Mouse (Mus musculus): ENCODE measurements at regions not wholly inside any gene's neighbourhood (a gene's known extent, or its start where the extent isn't known, plus 50 kb on each side); places are given as distances from the start of the nearest gene placed in this dataset.

DNA sequence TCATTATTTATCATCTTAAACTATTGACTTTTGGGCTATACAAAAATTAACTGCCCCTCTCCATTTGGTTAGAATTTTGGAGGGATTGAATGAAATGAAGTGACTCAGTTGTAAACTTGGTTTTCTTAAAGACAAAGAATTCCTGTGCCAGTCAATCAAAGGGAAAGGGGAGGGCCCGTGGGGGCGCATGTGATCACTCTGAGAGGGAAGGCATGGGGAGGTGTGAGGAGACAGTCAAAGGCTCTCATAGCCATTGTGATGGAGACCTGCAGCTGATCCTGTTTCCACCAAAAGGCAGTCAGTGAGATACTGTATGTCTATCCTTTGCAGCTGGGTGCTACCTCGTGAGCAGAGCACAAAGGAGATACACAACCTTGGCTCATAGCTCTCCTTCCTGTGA is 156.6 kb upstream of the Slc24a2 start:
- no peak for DNase-seq (ENCODE audit: low spot score in 2 of 2)

DNA sequence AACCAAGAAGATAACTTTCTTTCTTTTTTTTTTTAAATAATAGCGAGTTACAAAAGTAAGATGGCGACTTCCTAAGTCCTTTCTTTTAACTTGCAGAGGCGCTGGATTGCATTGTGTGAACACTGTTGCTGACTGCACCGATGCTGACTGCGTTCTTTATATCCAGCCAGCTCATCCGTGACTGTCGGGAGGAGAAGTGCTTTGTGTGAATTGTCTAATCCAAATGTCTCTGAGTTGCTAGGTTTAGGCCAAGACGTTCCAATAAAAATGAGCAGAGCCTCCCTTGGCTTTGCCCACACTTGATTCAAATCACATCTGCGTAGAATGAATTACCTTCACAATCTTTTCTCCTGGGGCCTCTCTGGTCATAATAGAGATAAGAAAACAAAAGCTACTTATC is 156.0 kb upstream of the Slc24a2 start:
- no peak for DNase-seq (ENCODE audit: low spot score in 2 of 2)

DNA sequence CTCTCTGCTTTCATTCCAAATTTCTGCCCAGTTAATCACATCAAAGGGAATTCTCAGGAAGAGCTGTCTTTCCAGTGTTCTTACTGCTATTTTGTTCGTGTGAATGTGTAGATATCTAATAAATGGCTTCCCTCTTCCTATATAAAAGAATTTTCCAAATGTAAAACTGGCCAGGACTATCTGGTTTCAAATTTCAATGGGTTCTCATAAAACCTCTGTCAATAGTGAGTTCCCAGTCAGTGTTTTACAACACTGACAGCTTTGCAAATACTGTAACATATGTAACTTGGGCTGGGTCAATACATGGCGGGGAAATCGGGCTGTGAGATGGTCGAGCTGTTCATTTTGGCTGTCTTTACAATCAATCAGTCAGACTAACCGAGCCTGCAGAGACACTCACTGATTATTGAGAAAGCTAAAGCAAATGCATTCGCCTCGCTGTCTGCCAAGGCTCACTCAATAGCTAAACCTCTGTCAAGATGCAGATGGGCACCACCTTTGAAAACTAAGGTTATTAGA is 155.0 kb upstream of the Slc24a2 start:
- DNase-seq (ENCODE audit: low spot score in 2 of 2) = no peak

DNA sequence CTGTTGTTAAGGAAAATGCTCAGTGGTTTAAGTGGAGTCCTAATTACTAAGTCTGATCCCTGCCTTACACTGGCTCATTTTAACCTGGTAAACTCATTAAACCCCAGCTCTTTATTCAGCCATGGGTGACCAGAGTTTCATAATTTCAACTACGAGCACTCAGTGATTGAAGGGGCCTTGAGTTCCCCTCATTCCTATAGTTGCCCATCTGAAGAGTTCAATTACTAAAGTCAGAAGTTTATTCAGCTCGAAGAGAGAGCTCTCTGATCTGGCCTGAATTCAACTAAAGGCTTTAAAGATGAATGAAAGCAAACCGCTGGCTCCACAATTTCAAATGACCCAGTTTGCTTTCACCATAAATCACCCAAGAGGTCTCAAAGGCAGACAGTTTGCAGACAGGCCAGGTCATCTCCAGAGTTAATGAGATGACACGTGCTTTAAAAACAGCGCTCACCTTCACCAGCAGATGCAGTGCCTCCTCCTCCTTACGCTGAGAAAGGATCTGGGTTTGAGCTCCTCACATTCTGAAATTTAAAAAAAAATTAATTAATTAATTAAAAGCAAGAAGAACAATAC is 154.3 kb upstream of the Slc24a2 start:
- no peak for DNase-seq (ENCODE audit: low spot score in 2 of 2)

DNA sequence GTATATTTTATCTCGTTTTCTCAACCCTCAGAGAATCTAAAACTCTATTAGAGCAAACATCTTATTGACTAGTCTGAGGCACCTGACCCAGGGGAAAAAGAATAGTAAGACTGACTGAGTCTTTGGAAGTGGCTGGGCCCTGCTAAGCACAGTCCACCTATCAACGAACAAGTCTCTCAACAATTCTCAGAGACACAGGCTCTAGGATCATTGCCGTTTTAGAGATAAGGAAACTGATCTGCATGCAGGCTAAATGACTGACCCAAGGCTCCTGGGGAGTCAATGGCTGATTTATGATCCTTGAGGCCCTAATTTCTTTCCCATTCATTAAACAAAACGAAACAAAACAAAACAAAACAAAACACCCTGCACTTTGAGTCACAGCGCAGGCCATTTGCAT is 150.4 kb upstream of the Slc24a2 start:
- no peak for DNase-seq (ENCODE audit: low spot score in 2 of 2)

DNA sequence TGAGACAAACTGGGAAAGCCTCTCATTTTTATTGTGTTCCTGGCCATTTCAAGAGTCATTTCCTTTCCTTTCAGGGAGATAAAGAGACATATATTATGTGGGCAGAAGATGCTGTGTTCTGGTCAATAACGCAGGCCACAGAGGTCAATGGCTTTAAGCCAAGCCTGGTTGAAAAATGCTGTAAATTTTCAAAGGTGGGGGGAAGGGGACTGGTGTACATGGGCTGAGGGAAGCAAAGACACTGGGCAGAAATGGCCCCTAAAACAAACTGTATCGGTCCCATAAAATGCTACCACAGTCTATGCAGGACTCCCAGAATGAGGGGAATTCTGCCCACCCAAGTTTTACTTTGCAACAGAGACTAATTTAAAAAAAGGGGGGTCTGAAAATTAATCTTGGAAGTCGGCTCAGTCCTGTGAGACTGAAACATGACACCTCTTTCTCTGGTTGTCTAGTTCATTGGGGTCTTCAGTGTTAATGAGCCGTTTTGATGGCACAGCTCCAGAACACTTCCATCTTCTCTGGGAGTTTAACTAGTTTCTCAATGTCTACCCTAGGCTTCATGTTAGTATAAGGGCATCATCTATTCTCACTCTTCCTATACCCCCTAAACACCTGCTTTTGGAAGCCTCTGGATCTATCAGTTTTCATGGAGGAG is 149.4 kb upstream of the Slc24a2 start:
- DNase-seq (ENCODE audit: low spot score in 2 of 2) = no peak

DNA sequence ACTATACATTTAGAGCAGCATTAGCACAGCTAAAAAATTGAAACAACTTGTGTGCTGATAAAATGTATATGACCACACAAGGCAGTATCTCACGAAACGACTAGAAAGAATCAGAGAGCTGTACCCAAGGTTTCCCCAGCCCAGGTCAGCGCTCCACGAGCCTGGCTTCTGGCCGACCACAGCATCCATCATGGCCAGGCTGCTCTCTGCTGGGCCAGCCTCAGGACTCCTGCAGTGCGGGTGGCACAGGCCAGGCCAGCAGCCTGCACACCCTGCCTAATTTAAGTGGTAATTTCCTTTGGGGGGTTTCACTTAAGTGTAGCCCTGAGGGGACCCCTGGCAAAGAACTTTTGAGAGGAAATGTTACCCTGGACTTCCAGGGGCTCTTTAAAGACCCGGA is 141.7 kb upstream of the Slc24a2 start:
- no peak for DNase-seq (ENCODE audit: low spot score in 2 of 2)

DNA sequence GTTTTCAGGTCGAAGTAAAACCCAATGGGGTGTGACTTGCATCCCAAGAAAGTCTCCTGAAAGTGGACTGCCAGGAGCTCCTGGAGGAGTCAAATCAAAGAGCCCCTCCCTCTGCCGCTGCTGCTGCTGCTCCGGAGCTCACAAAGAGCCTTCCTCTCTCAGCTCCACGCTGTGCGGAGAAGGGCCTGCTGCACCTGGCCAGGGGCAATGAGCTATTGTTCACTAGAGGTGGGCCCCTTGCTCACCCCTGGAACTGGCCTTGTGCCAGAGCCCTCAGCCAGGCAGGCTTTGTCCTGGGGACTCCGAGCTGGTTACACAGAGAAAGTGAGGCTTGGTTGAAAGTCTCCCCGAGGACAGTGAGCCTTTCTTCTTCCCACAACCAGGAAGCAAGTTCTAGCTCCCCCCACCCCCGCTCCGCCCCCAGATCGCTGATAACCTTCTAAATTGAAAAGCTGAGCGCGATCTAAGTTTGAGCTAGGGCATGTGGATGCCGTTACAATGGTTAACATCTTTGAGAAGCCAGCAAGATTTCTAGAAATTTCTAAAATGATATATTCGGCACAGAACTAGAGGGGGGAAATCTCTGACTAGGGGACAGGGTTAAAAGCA is 139.5 kb upstream of the Slc24a2 start:
- DNase-seq (ENCODE audit: low spot score in 2 of 2) = peak in 1 of 2 experiments; percentile 12

DNA sequence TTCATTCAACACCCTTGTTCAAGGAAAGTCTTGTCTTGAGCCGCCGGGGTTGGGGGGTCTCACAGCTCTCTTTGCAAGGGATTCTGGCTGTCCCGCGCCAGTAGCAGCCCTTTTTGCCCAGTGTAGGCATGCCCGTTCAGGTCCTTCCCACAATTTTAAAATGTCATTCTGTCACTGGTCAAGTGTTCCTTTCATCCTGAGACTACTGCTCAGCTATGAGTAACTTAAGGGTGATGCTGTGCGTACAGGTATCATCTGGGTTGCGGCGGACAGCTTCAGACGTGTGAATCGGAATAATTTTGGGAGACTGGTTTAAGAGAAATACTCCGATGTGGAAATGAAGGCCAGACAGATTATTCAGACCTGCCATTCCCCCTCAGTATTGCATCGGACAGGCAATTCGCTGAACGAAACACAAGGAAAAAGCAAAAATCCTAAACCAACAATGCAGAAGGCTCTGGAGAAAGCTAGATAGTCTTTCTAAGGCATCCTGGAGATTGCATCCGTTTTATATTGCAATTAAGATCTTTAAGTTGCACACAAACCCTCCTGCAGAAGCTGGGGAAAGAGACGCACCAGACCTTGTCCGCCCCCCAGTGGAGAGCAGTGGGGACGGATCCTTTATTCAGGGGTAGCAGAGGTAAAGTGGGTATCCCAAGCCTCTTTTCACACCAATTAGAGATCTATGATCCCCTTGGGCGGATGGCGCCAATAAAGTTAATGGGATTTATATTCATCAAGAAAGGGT is 138.3 kb upstream of the Slc24a2 start:
- DNase-seq (ENCODE audit: low spot score in 2 of 2) = peak; percentile 13 to 19

DNA sequence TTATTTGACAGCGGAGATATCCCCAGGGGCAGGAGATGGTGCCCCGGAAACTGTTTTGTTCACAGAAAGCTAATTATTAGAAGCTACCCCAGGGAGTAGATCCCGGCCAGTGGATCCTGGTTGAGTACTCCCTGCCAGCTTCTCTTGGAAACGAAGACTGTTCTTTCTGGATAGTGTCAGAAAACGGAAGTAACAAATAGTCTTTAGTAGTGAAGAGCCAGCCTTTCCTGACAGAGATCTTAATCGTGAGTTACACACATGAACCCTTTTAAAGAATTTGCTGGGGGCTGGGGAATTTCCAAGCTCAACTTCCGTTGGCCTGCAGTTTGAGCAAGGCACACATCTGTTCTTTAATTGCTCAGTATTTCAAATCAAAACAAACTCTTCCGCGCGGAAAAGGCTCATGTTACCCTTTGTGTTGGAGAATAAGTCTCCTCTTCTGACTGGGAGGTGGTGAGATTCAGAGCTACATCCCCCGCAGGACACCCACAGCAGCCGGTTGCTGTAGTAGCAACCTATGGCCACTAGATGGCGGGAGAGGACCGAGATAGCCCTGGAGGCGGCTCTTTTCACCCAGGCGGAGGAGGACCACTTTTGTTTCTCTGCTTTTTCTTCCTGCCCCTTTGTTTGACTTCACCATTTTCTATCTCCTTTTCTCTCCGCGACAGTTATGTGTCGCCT is 137.6 kb upstream of the Slc24a2 start:
- DNase-seq (ENCODE audit: low spot score in 2 of 2) = peak; percentile 59 to 61

DNA sequence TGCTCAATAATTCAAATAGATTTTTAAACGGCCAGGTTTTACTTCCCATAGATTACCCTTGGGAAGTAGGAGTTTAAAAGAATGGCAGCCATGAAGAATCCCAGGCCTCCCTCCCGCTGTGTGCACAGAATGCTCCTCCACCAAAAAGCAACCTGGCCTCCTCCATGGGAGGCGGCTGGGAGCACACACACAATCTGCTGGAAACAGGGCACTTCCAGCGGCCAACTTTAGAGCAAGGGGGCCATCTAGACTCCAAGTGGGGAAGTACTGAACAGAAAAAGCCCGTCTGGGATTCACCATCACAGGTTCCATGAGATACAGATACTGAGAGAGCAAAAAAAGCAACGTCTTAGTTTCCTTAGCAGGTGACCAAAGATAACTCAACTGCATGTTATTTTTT is 131.9 kb upstream of the Slc24a2 start:
- DNase-seq (ENCODE audit: low spot score in 2 of 2) = no peak

DNA sequence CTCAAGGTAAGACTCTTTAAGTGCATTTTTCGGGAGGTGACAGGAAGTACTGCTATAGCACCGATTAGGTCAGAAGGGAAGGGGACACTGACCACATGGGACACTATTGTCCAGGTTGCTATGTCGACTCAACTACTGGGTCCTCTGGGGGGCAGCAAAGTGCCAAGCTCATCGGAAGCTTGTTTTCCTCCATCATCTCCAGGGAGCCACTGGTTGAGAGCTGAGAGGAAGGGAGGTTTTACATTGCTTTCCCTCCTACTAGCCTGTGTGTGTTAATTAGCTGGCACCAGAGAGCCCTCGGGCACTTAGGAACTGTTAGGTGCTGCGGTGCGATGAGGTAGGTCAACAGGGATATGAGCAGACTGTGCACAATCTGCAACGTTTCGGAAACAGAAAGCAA is 129.2 kb upstream of the Slc24a2 start:
- DNase-seq (ENCODE audit: low spot score in 2 of 2) = no peak

DNA sequence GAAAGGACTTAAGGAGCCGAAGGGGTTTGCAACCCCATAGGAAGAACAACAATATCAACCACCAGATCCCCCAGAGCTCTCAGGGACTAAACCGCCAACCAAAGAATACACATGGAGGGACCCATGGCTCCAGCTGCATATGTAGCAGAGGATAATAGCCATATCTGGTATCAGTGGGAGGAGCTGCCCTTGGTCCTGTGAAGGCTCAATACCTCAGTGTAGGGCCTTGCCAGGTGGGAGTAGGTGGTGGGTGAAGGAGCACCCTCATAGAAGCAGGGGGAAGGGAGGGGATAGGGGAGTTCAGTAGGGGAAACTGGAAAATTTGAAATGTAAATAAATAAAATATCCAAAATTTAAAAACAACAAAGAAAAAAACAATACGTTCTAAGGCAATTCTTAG is 128.7 kb upstream of the Slc24a2 start:
- DNase-seq (ENCODE audit: low spot score in 2 of 2) = no peak

DNA sequence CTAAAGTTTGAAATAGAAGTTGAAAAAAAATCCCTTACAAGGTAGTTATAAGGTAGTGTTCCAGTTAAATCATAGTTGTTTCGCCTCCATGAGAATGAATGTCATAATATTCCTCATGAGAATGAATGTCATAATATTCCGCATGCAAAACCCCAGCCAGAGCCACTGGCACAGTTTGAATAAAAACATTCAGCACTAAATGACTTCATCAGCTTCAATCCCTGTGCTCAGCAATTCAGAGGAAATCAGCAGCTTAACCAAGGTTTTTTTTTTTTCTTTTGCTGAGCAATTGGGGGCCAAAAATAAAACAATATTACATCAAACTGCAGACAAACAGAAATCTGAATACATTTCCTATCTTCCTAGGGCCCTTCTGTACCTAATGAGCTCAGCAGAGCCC is 102.7 kb upstream of the Slc24a2 start:
- DNase-seq (ENCODE audit: low spot score in 2 of 2) = no peak

DNA sequence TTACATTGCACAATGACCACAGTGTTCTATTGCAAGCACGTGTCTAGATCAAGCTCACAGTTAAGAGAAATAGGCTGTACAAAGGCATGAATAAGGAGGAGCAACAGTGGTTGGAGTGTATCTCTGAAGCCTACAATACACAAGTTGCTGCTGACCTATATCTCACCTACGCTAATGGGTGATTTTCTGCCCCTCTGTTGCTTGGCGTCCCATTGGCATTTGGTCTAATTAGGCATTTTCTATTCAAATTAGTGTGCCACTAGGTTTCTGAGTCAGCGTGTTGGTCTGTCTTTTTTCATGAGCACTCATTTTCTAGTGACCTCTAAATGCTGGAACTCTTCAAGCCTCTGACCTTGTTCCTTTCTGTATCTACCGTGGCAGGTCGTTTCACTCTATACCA is 98.9 kb upstream of the Slc24a2 start:
- DNase-seq (ENCODE audit: low spot score in 2 of 2) = no peak

DNA sequence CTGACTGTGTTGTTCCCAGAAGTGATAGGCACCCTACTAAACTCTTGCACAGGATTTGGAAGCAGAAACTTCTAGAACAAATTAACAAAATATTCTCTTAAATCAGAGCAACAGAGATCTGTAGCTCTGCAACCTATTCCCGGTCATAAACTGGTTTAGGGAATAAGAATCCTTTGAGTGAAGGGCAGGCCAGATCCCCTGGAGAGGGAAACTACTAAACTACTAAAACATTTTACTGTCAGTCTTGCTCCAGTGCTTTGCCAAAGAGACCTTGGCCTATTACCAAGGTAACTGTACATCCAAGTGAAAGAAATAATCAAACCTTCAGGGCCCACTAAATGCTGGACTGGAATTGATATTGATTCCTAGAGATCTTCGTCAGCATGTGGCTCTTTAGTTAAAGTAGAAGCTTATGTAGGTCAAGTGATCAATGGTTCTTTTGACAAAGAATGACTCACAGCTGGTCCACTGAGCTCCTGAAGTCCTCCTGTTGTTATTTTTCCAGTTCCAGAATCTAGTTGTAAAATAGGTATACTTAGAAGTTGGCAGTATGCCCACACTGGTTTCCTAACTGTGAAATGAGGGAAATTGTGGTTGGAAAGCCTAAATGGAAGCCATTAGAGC is 91.6 kb upstream of the Slc24a2 start:
- DNase-seq (ENCODE audit: low spot score in 2 of 2) = no peak

DNA sequence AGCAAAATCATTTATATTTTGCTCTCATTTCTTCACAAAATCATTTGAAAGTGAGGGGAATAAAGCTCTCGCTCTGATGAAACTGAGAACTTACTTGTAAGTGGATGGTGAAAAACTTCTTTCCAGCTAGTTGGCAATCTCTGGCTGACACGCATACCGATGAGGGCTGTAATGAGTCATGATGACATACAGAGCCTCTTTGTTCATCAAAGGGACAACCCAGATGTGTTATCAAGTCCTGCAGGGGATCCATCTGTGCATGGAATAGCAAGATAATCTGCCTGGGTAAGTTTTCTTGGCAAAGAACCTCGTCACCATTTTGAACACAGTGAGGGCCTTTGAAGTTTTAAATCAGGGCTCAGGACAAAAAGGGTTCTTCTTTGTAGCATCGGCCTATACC is 67.9 kb upstream of the Slc24a2 start:
- no peak for DNase-seq (ENCODE audit: low spot score in 2 of 2)

DNA sequence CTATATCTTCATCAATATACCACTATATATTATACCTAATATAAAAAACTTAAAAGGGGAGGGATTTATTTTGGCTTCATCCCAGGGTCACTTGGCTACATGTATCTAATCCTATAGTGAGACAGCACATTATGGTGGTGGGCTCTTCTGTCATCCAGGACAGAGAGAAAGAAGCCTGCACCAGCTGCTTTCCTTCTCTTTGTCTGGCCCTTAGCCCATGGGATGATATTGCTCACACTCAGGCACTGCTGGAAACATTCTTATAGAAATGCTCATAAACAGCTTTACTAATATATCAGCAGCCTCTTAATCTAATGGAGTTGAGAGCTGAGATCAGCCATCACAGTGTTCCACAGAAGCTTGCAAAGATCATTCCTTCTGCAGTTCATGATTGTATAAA is 64.3 kb upstream of the Slc24a2 start:
- DNase-seq (ENCODE audit: low spot score in 2 of 2) = no peak
